Mouse (Mus musculus) B cell, adult 67 days (primary cell): ENCODE results near the gene Gm28053. TPM values are rescaled to one million over a fixed set of nuclear protein-coding genes. Genes with fewer than 3 reads are reported as not detected.

Experiments
- total RNA-seq, 2 experiments: library from RNA; stranded (reverse); gene quantifications; 4 replicates each; pipeline ENCODE4 v1.2.4; 2023

Gm28053 gene
- total RNA-seq: 10 to 100 TPM; 41.2 to 94.2 TPM

GRCm38 (mm10) chr6:48718455-48718854, at the start of gene Gm28053, which contains the start of gene Gimap7:
TSS of gene Gm28053 (plus strand) at chr6:48718607.
TSS of gene Gimap7 (plus strand) at chr6:48718621.

DNA sequence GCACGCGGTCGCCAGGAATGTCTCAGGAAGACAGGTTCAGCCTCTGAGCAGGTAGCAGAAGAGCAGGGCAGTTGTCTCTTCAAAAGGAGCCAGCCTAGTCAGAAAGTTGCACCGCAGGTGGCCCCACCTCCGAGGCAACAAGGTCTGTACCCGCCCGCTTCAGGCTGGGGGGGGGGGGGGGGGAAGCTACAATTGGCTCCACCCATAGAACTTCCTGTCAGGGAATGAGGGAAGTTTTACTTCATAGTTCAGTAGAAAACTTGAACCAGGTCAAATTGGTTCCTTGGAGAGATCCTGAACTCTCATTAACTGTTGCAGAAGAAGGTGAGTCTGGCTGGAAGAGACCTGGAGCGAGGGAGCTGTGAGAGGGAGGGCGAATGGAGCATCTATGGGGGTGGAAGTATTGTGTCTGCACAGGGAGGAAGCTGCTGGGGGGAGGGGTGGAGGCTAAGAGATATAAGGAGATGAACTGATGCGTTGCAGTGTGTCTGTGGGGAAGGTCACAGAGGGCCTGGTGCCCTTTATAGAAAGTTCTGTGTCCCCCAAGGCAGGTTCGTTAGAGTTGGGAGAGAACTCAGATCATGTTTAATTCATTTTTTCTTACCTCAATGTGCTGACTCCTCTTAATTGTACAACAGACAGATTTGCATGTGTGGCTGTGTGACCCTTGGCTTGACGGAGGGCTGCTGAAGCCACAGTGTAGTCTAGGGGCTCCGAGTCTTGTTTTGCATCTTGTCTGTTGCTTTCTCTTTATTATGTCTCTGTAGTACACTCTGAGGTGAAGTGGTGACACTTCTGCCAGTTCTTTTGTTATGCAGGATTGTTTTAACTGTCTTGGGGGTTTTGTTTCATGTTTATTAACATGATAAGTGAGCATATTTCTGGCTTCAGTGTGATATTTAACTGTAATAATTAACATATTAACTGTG, 42.2 kb upstream of the Gm28053 start, which contains the start of gene Gimap9:
TSS of gene Gimap9 (plus strand) at position 199 of the 929 bp plus-strand sequence.

DNA sequence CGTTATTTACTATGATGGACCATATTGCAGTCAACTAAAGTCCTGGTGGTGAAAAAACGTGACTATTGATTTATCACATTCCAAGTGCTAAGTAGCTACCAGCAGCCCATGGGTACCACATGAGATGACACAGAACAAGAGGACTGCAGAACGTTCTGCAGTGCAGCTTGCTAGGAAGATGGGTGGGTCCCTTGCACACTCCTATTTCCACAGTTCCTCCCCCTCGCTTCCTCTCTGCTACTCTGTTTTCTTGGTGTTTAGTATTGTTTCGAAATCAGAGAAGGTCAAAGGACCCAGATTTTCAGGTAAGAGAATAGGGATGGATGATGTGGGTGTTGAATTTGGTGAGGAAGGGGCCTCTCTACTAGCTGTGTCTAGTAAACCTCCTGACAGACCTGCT, 34.1 kb upstream of the Gm28053 start, which contains the start of gene Gimap4:
TSS of gene Gimap4 (plus strand) at position 231 of the 400 bp plus-strand sequence.

DNA sequence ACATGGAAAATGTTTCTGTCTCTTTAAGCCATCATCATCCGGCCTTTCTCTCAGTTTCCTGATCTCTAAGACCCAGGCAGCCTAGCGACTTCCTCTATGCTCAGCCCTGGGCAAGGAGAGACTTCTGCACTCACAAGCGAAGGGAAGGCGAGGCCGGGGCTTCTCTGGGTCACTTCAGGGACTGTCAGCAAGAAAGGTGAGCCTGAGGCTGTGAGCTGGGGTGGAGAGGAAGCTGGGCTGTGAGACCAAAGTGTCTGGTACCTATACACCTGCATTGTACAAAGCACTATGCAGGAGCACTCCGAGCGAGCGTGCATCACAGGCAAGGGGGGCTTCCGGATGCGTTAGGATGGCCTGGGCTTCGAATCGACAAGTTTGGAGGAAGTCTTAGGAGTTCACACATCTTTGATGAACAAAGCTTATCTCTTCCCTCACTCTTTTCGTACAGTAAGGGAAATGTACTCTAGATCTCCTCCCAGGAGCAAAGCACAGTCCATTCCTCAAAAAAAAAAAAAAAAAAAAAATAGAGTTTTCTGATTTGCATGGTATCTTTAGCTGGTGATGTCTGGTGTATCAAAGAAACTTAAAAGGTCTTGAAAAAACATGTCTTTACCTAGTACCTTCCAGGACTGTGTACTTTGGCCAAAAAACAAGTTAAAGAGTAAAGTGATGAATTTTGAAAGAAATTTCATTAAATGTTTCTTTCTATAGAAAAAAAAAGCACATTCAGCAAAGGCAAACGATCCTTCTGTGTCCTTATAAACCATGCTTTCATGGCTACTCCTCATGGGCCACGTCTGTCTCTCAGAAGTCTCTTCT, 20.8 kb downstream of the Gm28053 start, which contains the start of gene Gimap1:
TSS of gene Gimap1 (plus strand) at position 94 of the 819 bp plus-strand sequence.

GRCm38 (mm10) chr6:48745959-48746889, 27.8 kb downstream of the Gm28053 start, which contains the start of gene Gimap5:
TSS of gene Gimap5 (plus strand) at chr6:48746197.

GRCm38 (mm10) chr6:48770696-48771095, 52.3 kb downstream of the Gm28053 start, which contains the start of gene Gimap3:
TSS of gene Gimap3 (minus strand) at chr6:48770851.

Other genes with a start within 250 kb of the Gm28053 start
- gene Atp6v0e2, start 181.0 kb upstream of the Gm28053 start, total RNA-seq: under 1 TPM; 0.30 to 0.41 TPM
- 10 to 100 TPM; 45.3 to 55.6 TPM for gene Lrrc61, start 163.8 kb upstream of the Gm28053 start, total RNA-seq
- gene Rarres2, start 145.8 kb upstream of the Gm28053 start, total RNA-seq: not detected
- gene Gm45021, start 129.0 kb upstream of the Gm28053 start, total RNA-seq: not detected
- gene Repin1, start 124.7 kb upstream of the Gm28053 start, total RNA-seq: 1 to 10 TPM; 8.4 to 8.9 TPM
- gene Gm44965, start 124.7 kb upstream of the Gm28053 start, total RNA-seq: not detected
- 1 to 10 TPM; 4.8 to 7.1 TPM for gene Zfp775, start 116.5 kb upstream of the Gm28053 start, total RNA-seq
- under 1 TPM; 0.35 to 0.42 TPM for gene AI854703, start 91.8 kb upstream of the Gm28053 start, total RNA-seq
- 100 to 1,000 TPM; 137 to 176 TPM for gene Gimap8, start 71.4 kb upstream of the Gm28053 start, total RNA-seq
- gene Gimap9, start 42.5 kb upstream of the Gm28053 start, total RNA-seq: 10 to 100 TPM; 75.8 to 78.6 TPM
- 100 to 1,000 TPM; 146 to 200 TPM for gene Gimap4, start 34.1 kb upstream of the Gm28053 start, total RNA-seq
- gene Gimap6, start 10.4 kb upstream of the Gm28053 start, total RNA-seq: 1,000 to 10,000 TPM; 1,476 to 1,529 TPM
- gene Gimap7, start within 50 bp of the Gm28053 start, total RNA-seq: 100 to 1,000 TPM; 119 to 135 TPM
- gene Gimap1, start 20.4 kb downstream of the Gm28053 start, total RNA-seq: 100 to 1,000 TPM; 170 to 239 TPM
- gene Gimap5, start 27.6 kb downstream of the Gm28053 start, total RNA-seq: 100 to 1,000 TPM; 121 to 177 TPM
- gene Gimap3, start 52.2 kb downstream of the Gm28053 start, total RNA-seq: 100 to 1,000 TPM; 216 to 241 TPM
- gene Tmem176a, start 122.3 kb downstream of the Gm28053 start, total RNA-seq: 1 to 10 TPM in 1 of 2 experiments, under 1 TPM in 1; 0.71 to 1.7 TPM
- 1 to 10 TPM; 1.0 to 2.4 TPM for gene Tmem176b, start 122.9 kb downstream of the Gm28053 start, total RNA-seq
- gene Aoc1, start 154.3 kb downstream of the Gm28053 start, total RNA-seq: not detected
- not detected for gene 1600015I10Rik, start 211.3 kb downstream of the Gm28053 start, total RNA-seq